In genomic region chr11:55076234-55076633, GRCm38 (mm10) we compare ENCODE assay signal across 18 mouse cellular contexts. TPM values are rescaled to one million over a fixed set of nuclear protein-coding genes. Genes with fewer than 3 reads are reported as not detected.
DNase-seq lines count a peak whose midpoint lies in the region; ATAC-seq and TF ChIP-seq lines count a peak whose summit lies in the region.
"Had no signal": no experiment of that assay in that cellular context is flagged by ENCODE, and none has a peak within 500 bp of the region (broad histone marks: within the 10 kb centered on the region; RNA-seq: fewer than 3 reads in every experiment).

No protein-coding gene starts in this region.

- H3K36me3 ChIP-seq in heart, embryonic 10.5 days = no peaks in the 10 kb centered on the region
- no peaks in the 10 kb centered on the region for H3K36me3 ChIP-seq in spleen, adult 2 months (ENCODE audit: control insufficient read depth, insufficient read depth, low read length)
- H3K36me3 ChIP-seq: embryonic facial prominence, embryonic 15.5 days; hindbrain, embryonic 10.5 days; limb, embryonic 15.5 days; liver, embryonic 15.5 days; midbrain, embryonic 13.5 days had no signal

- no peak for TF ChIP-seq CTCF in spleen, adult 2 months (IDR thresholded peaks at IDR 0.05; ENCODE audit: extremely low read depth, insufficient read depth, insufficient read length, insufficient replicate concordance)

- no peaks in the 10 kb centered on the region for H3K27me3 ChIP-seq in heart, embryonic 10.5 days (ENCODE audit: insufficient read depth, poor library complexity, severe bottlenecking)
- H3K27me3 ChIP-seq in spleen, adult 2 months (ENCODE audit: control insufficient read depth, insufficient read depth, low read length) = no peaks in the 10 kb centered on the region
- H3K27me3 ChIP-seq: embryonic facial prominence, embryonic 15.5 days; liver, embryonic 15.5 days; Patski had no signal

- 86% methylated on average over 5 of the region's 5 CpGs for WGBS in heart, embryonic 10.5 days
- 26% methylated on average over 5 of the region's 5 CpGs for WGBS in spleen, adult 2 months

- no peak for TF ChIP-seq POLR2A in spleen, adult 2 months (IDR thresholded peaks at IDR 0.05; ENCODE audit: low read depth, low read length)

- peaks cover 48% of the 10 kb centered on the region for H3K4me1 ChIP-seq in heart, embryonic 10.5 days
- peaks cover 33% of the 10 kb centered on the region for H3K4me1 ChIP-seq in spleen, adult 2 months (ENCODE audit: control insufficient read depth, insufficient read depth, insufficient read length)

- H3K4me3 ChIP-seq in heart, embryonic 10.5 days = no peak overlapping the region
- no peak overlapping the region for H3K4me3 ChIP-seq in spleen, adult 2 months (ENCODE audit: extremely low read depth, insufficient read depth, insufficient read length)
- H3K4me3 ChIP-seq: embryonic facial prominence, embryonic 15.5 days; hindbrain, embryonic 10.5 days; limb, embryonic 15.5 days; midbrain, embryonic 13.5 days; myocyte had no signal

- DNase-seq in heart, embryonic 10.5 days (ENCODE audit: low spot score) = no peak
- DNase-seq in heart, adult 9 months (ENCODE audit: low spot score in 2 of 2) = no peak
- no peak for DNase-seq in spleen, adult 2 months (ENCODE audit: low read depth in 1 of 2, low spot score in 2 of 2)
- no peak for DNase-seq in spleen, postnatal 14 days (ENCODE audit: low spot score in 2 of 2)
- no peak for DNase-seq in adrenal gland, adult 8-10 months
- DNase-seq in kidney, postnatal 10 days = no peak
- DNase-seq: right cerebral cortex, postnatal 25 days; thymus, postnatal 4 days had no signal

- H3K27ac ChIP-seq in heart, embryonic 10.5 days = 0 out of 2 replicates have a peak overlapping the region, but pooled peaks have one; percentile 93
- H3K27ac ChIP-seq in spleen, adult 2 months (ENCODE audit: insufficient read depth, low read length) = peak overlapping the region; percentile 92
- H3K27ac ChIP-seq: embryonic facial prominence, embryonic 15.5 days; hindbrain, embryonic 10.5 days; limb, embryonic 15.5 days; liver, embryonic 15.5 days; midbrain, embryonic 13.5 days had no signal

- peaks cover 4% of the 10 kb centered on the region; the same call in 1 of the 2 replicates for H3K9me3 ChIP-seq in heart, embryonic 10.5 days
- H3K9me3 ChIP-seq: embryonic facial prominence, embryonic 15.5 days; limb, embryonic 15.5 days; liver, embryonic 15.5 days; midbrain, embryonic 13.5 days had no signal

- ATAC-seq in common myeloid progenitor, adult 5-6 weeks (replicated peaks; ENCODE audit: low read depth, poor library complexity, severe bottlenecking) = 0 out of 2 replicates have a peak, but pooled peaks have one; percentile 15
- peak; percentile 54 for ATAC-seq in monocyte, adult 5-6 weeks (replicated peaks; ENCODE audit: insufficient number of reproducible peaks, low FRiP score, low TSS enrichment, poor library complexity, severe bottlenecking)
- ATAC-seq: midbrain, embryonic 13.5 days had no signal

RNA-seq across cellular contexts. Expression of gene Ccdc69, which starts 1.7 kb away (rescaled TPM):
- polyA plus RNA-seq in heart, embryonic 10.5 days (2016; fragmentation: Nextera tagmentation; extraction: Ambion mirVana) = 10.4 and 17.5 TPM in 2 replicates
- 8.9 and 10.6 TPM in 2 replicates for polyA plus RNA-seq in spleen, adult 2 months (2012; rRNA removed)
- total RNA-seq in common myeloid progenitor, adult 5-6 weeks (2017) = 24.3 and 26.6 TPM in 2 replicates
- 41.1 to 55.7 TPM (median 42.3 TPM) in 3 replicates for total RNA-seq in monocyte, adult 5-6 weeks (2017)
- total RNA-seq in adrenal gland, adult 8-10 months (2022) = 1 to 10 TPM; 3.9 to 7.5 (median 4.5) TPM
- polyA plus RNA-seq: midbrain, embryonic 13.5 days; neural tube, embryonic 14.5 days; Patski had no signal

RNA-seq across cellular contexts. Expression of gene Gm2a, which starts 21.7 kb away (rescaled TPM):
- polyA plus RNA-seq in heart, embryonic 10.5 days (2016; fragmentation: Nextera tagmentation; extraction: Ambion mirVana) = 33.5 and 52.0 TPM in 2 replicates
- polyA plus RNA-seq in spleen, adult 2 months (2012; rRNA removed) = 98.3 and 128 TPM in 2 replicates
- total RNA-seq in common myeloid progenitor, adult 5-6 weeks (2017) = 71.7 and 72.2 TPM in 2 replicates
- 182 to 271 TPM (median 223 TPM) in 3 replicates for total RNA-seq in monocyte, adult 5-6 weeks (2017)
- total RNA-seq in adrenal gland, adult 8-10 months (2022) = 100 to 1,000 TPM; 254 to 285 (median 274) TPM

RNA-seq across cellular contexts. Expression of gene Anxa6, which starts 43.0 kb away (rescaled TPM):
- 255 and 342 TPM in 2 replicates for polyA plus RNA-seq in heart, embryonic 10.5 days (2016; fragmentation: Nextera tagmentation; extraction: Ambion mirVana)
- 104 and 116 TPM in 2 replicates for polyA plus RNA-seq in spleen, adult 2 months (2012; rRNA removed)
- total RNA-seq in common myeloid progenitor, adult 5-6 weeks (2017) = 46.0 and 55.3 TPM in 2 replicates
- total RNA-seq in monocyte, adult 5-6 weeks (2017) = 264 to 506 TPM (median 281 TPM) in 3 replicates
- total RNA-seq in adrenal gland, adult 8-10 months (2022) = 100 to 1,000 TPM; 121 to 184 (median 133) TPM
